Mouse (Mus musculus): ENCODE data around the gene Tek.

Gene Tek

DNA sequence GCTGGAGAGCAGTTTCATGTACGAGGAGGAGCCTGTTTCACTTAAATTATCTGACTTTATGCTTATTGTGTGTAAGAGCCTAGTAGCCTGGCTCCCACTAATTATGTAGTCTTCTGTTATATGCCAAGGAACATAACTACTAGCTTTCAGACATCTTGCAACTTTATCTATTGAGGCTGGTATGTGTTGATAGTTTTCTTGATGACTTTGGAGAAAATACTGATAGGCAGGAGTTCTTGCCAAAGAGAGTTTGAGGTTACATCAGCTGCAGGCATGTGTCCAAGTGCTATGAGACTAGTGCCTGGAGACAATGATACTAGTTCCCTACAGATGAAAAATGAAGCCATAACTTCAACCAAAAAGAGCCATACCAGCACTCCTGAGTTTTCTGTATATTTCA is 64.1 kb downstream of the Tek start:
- DNase-seq (ENCODE audit: low read depth, low spot score) = no peak

DNA sequence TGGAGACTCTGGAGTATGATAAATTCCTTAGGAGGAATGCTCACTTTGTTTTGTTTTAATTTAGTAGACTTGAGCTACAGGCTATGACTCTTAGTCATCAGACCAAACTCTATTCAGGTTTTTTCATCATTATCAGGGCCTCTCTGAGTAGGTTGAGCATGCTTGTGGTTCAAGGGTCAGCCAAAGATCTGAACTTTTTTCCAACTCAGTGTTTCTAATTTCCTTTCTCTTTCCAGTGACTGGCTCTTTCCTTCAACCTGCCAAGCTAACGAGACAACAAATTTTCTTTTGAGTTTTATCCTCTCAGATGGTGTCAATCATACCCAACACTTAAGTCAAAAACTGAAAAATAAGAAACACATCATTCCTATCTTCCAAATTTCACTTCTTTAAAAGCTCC is 71.5 kb downstream of the Tek start:
- DNase-seq (ENCODE audit: low read depth, low spot score) = no peak

DNA sequence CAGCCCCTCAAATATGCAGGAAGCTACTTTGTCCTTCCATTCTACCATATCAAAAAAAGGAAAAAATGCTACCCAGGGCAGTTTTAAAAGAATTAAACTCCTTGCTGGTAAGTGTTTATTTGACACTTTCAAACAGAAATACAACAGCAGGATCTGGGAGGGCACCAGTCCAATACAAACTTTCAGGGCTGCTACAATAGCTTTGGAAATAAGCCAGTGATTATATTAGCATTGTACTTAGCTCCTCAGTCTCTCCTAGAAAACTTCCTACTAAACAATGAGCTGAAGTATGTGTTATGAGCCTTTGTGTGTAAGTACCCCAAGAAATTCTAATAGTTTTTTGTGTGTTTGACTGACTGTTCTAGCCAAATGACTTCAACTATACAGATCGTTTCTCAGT is 87.8 kb downstream of the Tek start:
- DNase-seq (ENCODE audit: low read depth, low spot score) = no peak

DNA sequence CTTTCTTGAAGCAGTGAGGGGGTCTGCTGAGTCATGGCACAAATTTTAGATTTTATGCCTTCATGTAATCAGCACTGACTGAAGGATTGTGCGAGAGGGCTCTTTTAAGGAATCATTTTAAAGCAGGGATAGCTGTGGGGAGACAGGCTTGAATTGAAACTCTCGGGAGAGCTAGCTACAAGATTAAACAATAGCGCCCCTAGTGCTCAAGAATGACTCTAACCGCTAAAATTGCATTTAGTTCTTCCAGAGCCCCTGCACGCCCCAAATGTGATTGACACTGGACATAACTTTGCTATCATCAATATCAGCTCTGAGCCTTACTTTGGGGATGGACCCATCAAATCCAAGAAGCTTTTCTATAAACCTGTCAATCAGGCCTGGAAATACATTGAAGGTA is 88.3 kb downstream of the Tek start:
- DNase-seq (ENCODE audit: low read depth, low spot score) = peak; percentile 12

DNA sequence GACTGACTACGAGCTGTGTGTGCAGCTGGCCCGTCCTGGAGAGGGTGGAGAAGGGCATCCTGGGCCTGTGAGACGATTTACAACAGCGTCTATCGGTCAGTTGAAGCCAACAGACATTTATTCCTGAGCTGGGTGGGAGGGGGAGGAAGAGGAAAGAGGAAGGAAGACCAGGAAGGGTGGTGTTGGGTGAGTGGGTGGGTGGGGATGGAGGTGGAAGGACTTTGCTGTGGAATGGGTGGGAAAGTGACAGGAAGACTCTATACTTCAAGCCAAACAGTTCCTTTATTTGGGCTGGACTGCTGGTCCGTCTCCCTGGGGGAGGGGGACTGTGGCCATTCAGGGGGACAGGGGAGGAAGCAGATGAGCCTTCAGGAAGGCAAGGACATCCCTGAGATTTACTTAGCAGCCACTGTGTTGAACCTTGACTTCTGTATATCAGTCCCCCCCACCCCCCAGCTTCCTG is 90.9 kb downstream of the Tek start:
- no peak for DNase-seq (ENCODE audit: low read depth, low spot score)

DNA sequence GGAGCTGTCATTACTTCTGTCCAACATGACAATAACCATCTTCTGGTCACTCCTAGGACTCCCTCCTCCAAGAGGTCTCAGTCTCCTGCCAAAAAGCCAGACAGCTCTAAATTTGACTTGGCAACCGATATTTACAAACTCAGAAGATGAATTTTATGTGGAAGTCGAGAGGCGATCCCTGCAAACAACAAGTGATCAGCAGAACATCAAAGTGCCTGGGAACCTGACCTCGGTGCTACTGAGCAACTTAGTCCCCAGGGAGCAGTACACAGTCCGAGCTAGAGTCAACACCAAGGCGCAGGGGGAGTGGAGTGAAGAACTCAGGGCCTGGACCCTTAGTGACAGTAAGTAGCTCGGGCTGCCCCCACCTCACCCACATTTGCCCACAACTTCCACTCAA is 98.0 kb downstream of the Tek start:
- DNase-seq (ENCODE audit: low read depth, low spot score) = no peak

DNA sequence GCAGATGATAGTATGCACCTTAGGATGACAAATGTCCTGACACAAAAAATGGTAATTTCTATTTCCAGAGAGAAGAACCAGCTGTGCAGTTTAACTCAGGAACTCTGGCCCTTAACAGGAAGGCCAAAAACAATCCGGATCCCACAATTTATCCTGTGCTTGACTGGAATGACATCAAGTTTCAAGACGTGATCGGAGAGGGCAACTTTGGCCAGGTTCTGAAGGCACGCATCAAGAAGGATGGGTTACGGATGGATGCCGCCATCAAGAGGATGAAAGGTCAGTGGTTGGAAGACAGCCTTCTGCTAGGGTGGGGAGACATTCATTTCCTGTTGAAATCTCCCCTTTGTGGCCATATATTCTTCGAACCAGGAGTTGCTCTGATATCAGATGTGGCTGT is 114.2 kb downstream of the Tek start:
- DNase-seq (ENCODE audit: low read depth, low spot score) = no peak

DNA sequence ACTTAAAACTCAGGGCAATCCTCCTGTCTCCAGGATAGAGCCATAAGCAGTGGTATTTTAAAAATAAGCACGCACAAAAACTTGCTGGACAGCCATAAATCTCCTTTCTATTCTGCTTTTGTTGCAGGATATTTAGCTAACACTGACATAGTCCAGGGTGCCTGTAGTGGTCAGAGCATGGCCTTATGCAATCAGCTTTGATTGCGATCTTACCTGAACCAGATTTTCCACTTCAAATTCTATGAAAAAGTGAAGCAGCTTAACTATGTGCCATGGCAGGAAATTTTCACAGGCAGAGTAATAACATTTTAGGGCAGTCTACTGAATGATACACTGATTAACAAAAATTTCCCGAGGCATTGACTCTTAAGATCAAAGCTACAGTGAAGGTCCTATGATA is 115.2 kb downstream of the Tek start:
- DNase-seq (ENCODE audit: low read depth, low spot score) = no peak

DNA sequence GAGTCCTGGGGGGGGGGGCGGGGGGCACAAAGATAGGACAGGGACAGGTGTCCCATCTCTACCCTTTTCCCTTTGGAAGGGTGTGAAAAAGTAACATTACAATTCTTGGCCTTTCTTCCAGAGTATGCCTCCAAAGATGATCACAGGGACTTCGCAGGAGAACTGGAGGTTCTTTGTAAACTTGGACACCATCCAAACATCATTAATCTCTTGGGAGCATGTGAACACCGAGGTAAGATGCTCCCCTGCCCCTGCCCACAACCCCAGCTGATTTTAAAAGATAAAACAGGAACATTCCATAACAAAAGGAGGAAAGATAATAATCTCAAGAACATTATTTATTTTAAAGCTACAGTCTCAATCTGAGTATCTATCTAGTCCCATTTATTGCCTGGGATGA is 116.1 kb downstream of the Tek start:
- no peak for DNase-seq (ENCODE audit: low read depth, low spot score)

DNA sequence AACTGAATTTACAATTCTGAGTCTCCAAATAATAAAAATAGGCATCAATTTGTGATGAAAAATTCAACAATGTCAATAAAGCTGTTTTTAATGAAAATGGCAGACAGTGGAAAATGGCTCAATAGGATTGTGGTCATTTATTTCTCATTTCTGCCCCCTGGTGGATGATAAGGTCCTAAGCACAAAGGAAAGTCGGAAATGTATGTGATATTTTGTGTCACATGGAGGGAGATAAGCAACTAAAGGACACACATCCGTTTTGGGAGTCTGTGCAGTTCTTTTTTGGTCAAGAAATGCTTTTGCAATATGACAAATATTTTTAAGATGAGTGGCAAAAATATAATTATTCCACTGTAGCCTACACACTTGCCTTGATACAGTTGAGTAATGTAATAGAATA is 161.7 kb downstream of the Tek start:
- DNase-seq (ENCODE audit: low read depth, low spot score) = peak; percentile 31

DNA sequence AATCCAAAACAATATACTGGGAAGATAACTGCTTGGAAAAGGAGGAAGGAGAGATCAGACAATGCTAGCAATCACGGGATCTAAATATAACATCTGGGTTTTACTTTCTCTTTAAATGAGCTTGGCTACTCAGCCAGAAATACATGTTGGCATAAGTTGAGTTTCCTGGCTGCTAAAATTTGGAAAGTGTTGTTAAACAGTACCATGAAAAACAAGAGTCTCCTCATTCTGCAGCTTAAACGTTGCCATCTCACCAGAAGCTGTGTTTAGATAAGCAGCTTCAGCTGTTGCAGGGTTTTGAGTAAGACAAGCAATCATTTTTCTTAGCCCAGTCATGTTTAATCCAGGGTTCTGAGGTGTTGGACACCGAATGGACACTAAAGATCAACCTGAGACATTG is 162.7 kb downstream of the Tek start:
- DNase-seq (ENCODE audit: low read depth, low spot score) = no peak
